Mouse (Mus musculus) E14TG2a.4 (cell line): ENCODE measurements around the gene Hcrtr1.

Experiments used
- CTCF ChIP-seq: conservative IDR thresholded peaks from 2 replicates; pipeline ENCODE4 v1.5.1; 2014; ENCODE audit warnings: low read length
- POU5F1 ChIP-seq: IDR thresholded peaks from 2 replicates; pipeline ENCODE4 v1.6.1; 2014; ENCODE audit warnings: low read length, borderline replicate concordance

- no peak for TF ChIP-seq CTCF
- no peak for TF ChIP-seq POU5F1
These were observed 36.0 kb upstream of the Hcrtr1 start, which contains the start of gene Tinagl1 for GRCm38 (mm10) chr4:130175072-130175711.
